Mouse (Mus musculus) large intestine, adult 2 months (tissue): ENCODE results near the gene Pcdh9. TPM values are rescaled to one million over a fixed set of nuclear protein-coding genes. Genes with fewer than 3 reads are reported as not detected.

ENCODE experiments used
- DNase-seq: peaks from one replicate; pipeline ENCODE4 v3.0.0-alpha.2; 2012; ENCODE audit warnings: low read depth, low spot score
- WGBS: fragments of 180-500 bp; shearing (Covaris S2); methylation state at CpG from one replicate; pipeline ENCODE4 v1.1.7; 2018; 5-methylcytosine and 5-hydroxymethylcytosine counted together
- polyA plus RNA-seq: library from polyadenylated mRNA; depleted of rRNA; stranded (reverse); fragments of >200 nt; gene quantifications from 2 replicates; pipeline ENCODE4 v1.2.3, GENCODE M21; 2012

Pcdh9 gene
- polyA plus RNA-seq, 1 experiment, result 0.12 TPM

GRCm38 (mm10) chr14:93437226-93437625, 453.3 kb downstream of the Pcdh9 start:
- WGBS, result 48% methylated on average over 1 of the region's 1 CpGs
- DNase-seq, result no peak

DNA sequence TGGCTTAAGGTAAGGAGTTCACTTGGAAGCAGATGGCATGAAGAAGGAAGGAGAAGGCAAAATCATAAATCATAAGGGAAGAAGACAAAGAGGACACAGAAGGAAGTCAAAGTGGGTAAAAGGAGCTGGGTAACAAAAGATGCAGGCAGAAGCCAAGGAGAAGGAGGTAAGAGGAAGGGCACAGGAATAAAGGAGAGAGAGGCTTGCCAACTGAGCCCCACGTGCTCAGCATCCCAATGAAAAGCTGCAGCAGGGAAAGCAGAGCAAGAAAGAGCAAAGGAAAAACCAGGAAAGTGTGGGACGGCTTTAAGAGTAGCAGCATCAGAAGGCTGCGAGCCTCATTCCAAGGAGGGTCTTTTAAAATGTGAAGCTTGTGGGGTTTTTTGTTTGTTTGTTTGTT, 473.7 kb downstream of the Pcdh9 start:
- WGBS, result 62% methylated on average over 3 of the region's 3 CpGs
- no peak for DNase-seq

- WGBS, result 76% methylated on average over 2 of the region's 2 CpGs
- no peak for DNase-seq
These were observed 475.0 kb downstream of the Pcdh9 start for GRCm38 (mm10) chr14:93415496-93415895.

- DNase-seq, result no peak
- 24% methylated on average over 1 of the region's 1 CpGs for WGBS
These were observed 481.2 kb downstream of the Pcdh9 start for GRCm38 (mm10) chr14:93409314-93409713.

DNA sequence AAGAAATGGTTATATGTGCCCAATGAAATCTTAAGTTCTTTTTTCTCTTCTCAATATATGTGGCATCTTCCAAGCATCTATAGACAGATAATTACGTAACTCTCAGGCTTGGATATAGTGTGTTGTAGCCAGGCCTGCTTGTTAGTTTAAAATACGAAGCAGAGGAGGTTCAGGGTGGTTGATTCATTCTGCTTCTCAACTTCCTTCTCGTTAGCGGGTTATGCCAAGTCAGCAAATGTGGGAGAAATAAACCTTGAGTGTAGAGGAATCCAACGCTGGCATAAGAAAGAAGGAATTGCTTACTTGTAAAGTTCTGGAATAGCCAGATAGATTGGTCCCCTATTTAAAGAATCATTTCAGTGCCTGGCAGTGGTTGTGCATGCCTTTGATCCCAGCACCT, 482.7 kb downstream of the Pcdh9 start:
- WGBS, result 88% methylated on average over 5 of the region's 5 CpGs
- DNase-seq, result no peak

DNA sequence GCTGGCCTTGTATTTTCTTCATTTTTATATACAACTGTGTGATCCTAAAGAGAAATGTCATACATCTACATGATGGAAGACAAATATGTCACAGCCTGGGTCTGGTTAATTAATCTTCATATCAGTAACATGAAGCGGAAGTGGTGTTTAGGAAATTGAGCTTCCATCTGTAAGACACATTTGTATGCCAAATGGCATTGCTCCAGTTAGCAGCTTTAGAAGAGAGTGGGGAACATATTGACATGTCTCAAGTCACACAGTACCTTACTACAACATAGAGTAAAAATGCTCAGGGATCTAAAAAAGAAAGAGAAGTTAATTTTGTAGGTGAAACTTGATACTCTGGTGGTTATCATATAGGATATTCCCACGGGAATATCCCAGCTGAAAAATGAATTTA, 505.4 kb downstream of the Pcdh9 start:
- WGBS, result 79% methylated on average over 2 of the region's 2 CpGs
- DNase-seq, result no peak

GRCm38 (mm10) chr14:93381163-93381562, 509.3 kb downstream of the Pcdh9 start:
- WGBS, result 38% methylated on average over 4 of the region's 4 CpGs
- DNase-seq, result no peak

GRCm38 (mm10) chr14:93380757-93381156, 509.7 kb downstream of the Pcdh9 start:
- 37% methylated on average over 1 of the region's 1 CpGs for WGBS
- no peak for DNase-seq

DNA sequence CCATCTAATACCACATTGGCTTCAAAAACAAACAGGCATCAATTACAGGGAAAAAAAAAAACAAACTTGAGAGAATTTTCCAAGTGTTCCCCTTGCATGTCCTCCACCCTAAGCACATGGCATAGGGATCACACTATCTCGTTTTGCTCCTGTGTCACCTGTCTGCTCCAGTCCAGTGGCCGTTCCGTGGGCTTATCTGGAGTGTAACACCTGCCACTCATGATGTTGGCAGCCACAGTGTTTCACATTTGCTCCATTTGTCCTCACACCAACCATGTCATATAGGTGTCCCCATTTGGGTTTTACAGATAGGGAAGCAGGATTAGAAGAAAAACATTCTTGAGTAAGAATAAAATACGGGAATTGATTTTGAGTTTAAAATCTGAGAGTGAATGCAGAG, 514.3 kb downstream of the Pcdh9 start:
- no peak for DNase-seq
- WGBS, result 79% methylated on average over 4 of the region's 4 CpGs

DNA sequence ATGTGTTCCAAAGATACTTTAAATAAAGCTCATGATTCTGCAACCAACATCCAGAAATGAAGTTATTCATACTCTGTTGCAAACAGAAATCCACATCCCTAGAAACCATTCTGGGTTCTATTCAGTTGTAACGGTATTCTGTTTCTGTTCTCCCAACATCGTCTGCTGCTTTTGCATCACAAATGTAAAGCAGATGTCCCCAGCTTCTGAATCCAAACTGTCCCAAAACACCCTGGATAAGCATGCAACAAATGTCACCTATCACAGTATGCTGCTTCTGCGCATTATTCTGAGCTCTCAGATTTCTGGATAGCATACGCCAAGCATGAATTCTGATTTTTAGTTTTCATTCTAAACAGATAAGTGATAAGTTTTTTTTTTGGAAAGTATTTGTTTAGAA, 516.3 kb downstream of the Pcdh9 start:
- 88% methylated on average over 4 of the region's 4 CpGs for WGBS
- no peak for DNase-seq

DNA sequence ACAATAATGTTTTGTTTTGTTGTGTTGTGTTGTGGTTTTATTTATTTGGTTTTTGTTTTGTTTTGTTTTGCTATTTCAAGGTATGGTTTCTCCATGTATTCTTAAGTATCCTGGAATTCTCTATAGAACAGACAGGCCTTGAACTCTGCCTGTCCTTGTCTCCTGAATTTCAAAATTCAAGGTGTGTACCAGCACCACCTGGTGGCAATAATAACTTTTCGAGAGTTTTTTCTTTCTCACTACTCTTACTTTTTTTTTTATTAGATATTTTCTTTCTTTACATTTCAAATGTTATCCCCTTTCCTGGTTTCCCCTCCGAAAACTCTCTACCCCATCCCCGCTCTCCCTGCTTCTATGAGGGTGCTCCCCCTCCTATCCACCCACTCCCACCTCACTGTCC, 536.3 kb downstream of the Pcdh9 start:
- 86% methylated on average over 3 of the region's 3 CpGs for WGBS

GRCm38 (mm10) chr14:93350906-93351305, 539.6 kb downstream of the Pcdh9 start:
- DNase-seq, result no peak
- WGBS, result 61% methylated on average over 6 of the region's 6 CpGs

More for the DNA sequence above, 536.3 kb downstream of the Pcdh9 start:
- DNase-seq, result no peak

- DNase-seq, result no peak
- 74% methylated on average over 7 of the region's 7 CpGs for WGBS
These were observed 541.3 kb downstream of the Pcdh9 start for GRCm38 (mm10) chr14:93349166-93349565.

- 28% methylated on average over 2 of the region's 2 CpGs for WGBS
- DNase-seq, result no peak
These were observed 543.4 kb downstream of the Pcdh9 start for GRCm38 (mm10) chr14:93347031-93347430.

- 56% methylated on average over 3 of the region's 3 CpGs for WGBS
- no peak for DNase-seq
These were observed 547.7 kb downstream of the Pcdh9 start for GRCm38 (mm10) chr14:93342781-93343180.

DNA sequence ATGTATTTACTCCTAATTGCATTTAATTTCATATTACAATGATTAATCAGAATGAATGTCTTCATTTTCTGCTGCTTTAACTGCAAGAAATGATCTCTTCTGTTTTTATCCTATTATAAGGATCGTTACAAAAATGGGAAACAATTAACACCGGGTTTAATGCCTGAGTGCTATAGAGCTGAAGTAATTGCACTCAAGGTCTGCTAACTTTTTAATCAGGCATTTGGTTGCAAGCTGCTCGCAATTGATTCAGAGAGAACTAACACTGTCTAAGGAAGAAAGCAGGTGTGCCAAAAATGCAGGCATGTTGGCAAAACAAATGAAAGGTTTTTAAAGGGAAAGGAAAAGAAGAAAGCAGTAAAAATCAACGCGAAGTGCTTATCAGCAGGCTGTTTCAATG, 549.1 kb downstream of the Pcdh9 start:
- DNase-seq, result no peak

DNA sequence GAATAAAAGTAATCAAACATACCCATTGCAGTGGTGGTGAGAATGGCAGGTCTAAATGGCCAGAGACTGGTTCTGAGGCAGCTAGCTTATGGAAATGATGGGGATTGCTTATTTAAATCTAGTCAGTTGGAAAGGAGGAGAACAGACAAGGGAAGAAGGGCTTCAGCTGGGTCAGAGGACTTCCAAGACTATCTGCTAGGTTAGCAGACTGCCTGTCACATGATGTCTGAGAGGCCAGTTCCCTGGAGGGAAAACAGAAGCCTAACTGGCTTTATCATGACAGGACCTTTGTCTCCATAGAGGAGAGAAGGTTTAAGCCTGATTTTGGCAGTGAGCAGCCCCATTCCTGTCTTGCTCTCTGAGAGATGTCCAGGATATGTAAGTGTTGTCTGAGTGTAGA, 561.2 kb downstream of the Pcdh9 start:
- no peak for DNase-seq

More for the DNA sequence above, 549.1 kb downstream of the Pcdh9 start:
- WGBS, result 61% methylated on average over 5 of the region's 5 CpGs

DNA sequence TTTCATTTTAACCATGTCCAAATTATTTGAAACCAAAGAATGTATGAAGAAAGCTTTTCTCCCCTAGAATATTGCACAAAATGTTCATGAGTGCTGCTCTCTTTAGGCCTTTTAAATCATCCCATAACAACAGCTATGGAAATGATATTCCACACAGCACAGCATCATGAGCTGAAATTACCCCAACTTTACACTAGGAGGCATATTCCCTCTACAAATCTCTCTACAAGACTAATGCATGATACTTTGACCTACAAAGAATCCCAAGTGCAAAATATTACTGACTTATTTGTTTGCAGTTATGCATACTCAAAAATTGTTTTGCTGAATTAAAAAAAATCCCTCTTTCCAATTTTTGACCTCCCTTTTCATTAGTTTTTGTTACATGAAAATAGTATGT, 573.1 kb downstream of the Pcdh9 start:
- no peak for DNase-seq

GRCm38 (mm10) chr14:93288361-93288760, 602.1 kb downstream of the Pcdh9 start:
- DNase-seq, result no peak
- 55% methylated on average over 2 of the region's 2 CpGs for WGBS

DNA sequence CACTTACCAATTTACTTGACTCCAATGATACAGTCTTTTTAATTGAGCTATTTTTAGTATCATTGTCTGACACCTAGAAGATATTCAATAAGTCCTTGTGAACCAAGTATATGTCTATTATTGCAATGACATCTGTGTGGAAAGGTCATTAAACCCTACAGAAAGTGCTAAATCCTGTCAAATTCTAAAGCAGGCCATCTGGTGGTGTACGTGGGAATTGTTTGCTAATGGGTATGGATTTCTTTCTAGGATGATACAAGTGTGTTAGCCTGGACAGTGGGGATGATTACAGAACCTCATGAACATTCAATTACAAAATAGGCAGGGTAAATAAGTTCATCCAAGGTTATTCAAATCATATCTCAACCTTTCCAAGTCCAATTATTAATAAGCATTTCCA, 602.8 kb downstream of the Pcdh9 start:
- WGBS, result 51% methylated on average over 1 of the region's 1 CpGs

DNA sequence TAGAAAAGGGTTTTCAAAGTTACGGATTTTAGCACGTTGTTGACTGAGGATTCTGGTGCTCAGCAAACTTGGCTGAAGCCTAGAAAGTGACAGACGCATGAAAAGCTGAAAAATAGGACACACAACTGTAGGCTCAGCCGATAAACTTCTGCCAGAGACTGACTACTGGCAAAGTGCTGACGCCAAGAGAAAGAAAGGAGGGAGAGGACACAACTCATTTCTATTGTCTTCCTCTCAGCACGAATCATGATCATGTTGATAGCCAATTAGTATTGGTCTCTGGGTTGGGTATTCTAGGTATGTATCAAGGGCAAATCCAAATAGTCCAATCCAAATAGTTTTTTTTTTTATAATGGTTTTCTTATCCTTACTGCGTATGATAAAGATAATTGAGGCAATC, 605.3 kb downstream of the Pcdh9 start:
- no peak for DNase-seq
- WGBS, result 81% methylated on average over 7 of the region's 7 CpGs

More for the DNA sequence above, 602.8 kb downstream of the Pcdh9 start:
- no peak for DNase-seq

GRCm38 (mm10) chr14:93284009-93284408, 606.5 kb downstream of the Pcdh9 start:
- 44% methylated on average over 3 of the region's 3 CpGs for WGBS
- no peak for DNase-seq

- no peak for DNase-seq
These were observed 614.8 kb downstream of the Pcdh9 start for GRCm38 (mm10) chr14:93275661-93276060.
